Comparison of ENCODE assay signal across 12 mouse cellular contexts in genomic region chr7:114087986-114088385, GRCm38 (mm10). TPM values are rescaled to one million over a fixed set of nuclear protein-coding genes. Genes with fewer than 3 reads are reported as not detected.
DNase-seq lines count a peak whose midpoint lies in the region; ATAC-seq lines count a peak whose summit lies in the region.
"Had no signal": no experiment of that assay in that cellular context is flagged by ENCODE, and none has a peak within 500 bp of the region (broad histone marks: within the 10 kb centered on the region; RNA-seq: fewer than 3 reads in every experiment).

No protein-coding gene starts in this region.

- H3K4me3 ChIP-seq in heart, embryonic 13.5 days: no peak overlapping the region
- H3K4me3 ChIP-seq: hindbrain, embryonic 13.5 days; limb, embryonic 15.5 days; myocyte had no signal

- no peaks in the 10 kb centered on the region for H3K36me3 ChIP-seq in heart, embryonic 13.5 days
- H3K36me3 ChIP-seq: G1E; hindbrain, embryonic 13.5 days; limb, embryonic 15.5 days had no signal

- H3K9ac ChIP-seq in heart, embryonic 13.5 days: peak overlapping the region; percentile 41
- H3K9ac ChIP-seq: hindbrain, embryonic 13.5 days; limb, embryonic 15.5 days had no signal

- peak overlapping the region; percentile 30 for H3K4me2 ChIP-seq in heart, embryonic 13.5 days
- H3K4me2 ChIP-seq: hindbrain, embryonic 13.5 days; limb, embryonic 15.5 days had no signal

- H3K27ac ChIP-seq in heart, embryonic 13.5 days (replicated peaks): no peak overlapping the region
- H3K27ac ChIP-seq: hindbrain, embryonic 13.5 days; limb, embryonic 15.5 days had no signal

- no peak for ATAC-seq in heart, embryonic 13.5 days (ENCODE audit: extremely low read depth, insufficient number of reproducible peaks, low FRiP score, low TSS enrichment)
- ATAC-seq in CD4-positive, CD25-positive, alpha-beta regulatory T cell, adult 4 months: peak; percentile 63
- ATAC-seq in inflammation-experienced regulatory T-cells, adult 6 months: peak; percentile 62

- H3K27me3 ChIP-seq in heart, embryonic 13.5 days (replicated peaks): no peaks in the 10 kb centered on the region
- H3K27me3 ChIP-seq: hindbrain, embryonic 13.5 days; limb, embryonic 15.5 days had no signal

- H3K4me1 ChIP-seq in heart, embryonic 13.5 days: peaks cover 82% of the 10 kb centered on the region

- WGBS in heart, embryonic 13.5 days: 35% methylated on average over 11 of the region's 11 CpGs

- DNase-seq in heart, adult 8-10 months (ENCODE audit: low spot score): no peak
- peak; percentile 39 for DNase-seq in retina, embryonic 14.5 days (ENCODE audit: low spot score)
- DNase-seq in cerebellum, adult 9-10 months: no peak
- DNase-seq in layer of hippocampus, adult 8-10 months (ENCODE audit: low spot score in 2 of 2): no peak
- no peak for DNase-seq in cerebellum, adult 18-20 months

- H3K9me3 ChIP-seq in heart, embryonic 13.5 days: no peaks in the 10 kb centered on the region
- H3K9me3 ChIP-seq: G1E; hindbrain, embryonic 13.5 days; limb, embryonic 15.5 days had no signal

RNA-seq across cellular contexts. Expression of gene Rras2, which starts 29.6 kb away (rescaled TPM):
- polyA plus RNA-seq in heart, embryonic 13.5 days (2015; fragmentation: Nextera tagmentation; extraction: Ambion mirVana): 47.2 and 48.0 TPM in 2 replicates
- total RNA-seq in heart, adult 8-10 months (2022): 10 to 100 TPM; 42.5 to 68.2 (median 55.1) TPM
- polyA plus RNA-seq in CD4-positive, CD25-positive, alpha-beta regulatory T cell, adult 4 months (2017; shearing (Covaris generic)): 10 to 100 TPM in 1 of 2 experiments, 1 to 10 TPM in 1; 7.8 to 11.1 TPM
- 1 to 10 TPM; 3.3 to 5.3 (median 4.5) TPM for polyA plus RNA-seq in inflammation-experienced regulatory T-cells, adult 6 months (2017; shearing (Covaris generic))
- 10 to 100 TPM; 21.6 to 25.8 (median 23.3) TPM for total RNA-seq in layer of hippocampus, adult 8-10 months (2022)
- polyA plus RNA-seq: G1E had no signal
